Mouse (Mus musculus): ENCODE measurements around the gene Adrb1.

The Adrb1 gene

GRCm38 (mm10) chr19:56721387-56722211, at the start of gene Adrb1:
TSS of gene Adrb1 (plus strand) at chr19:56722199.
- no peak for DNase-seq (ENCODE audit: extremely low read depth, insufficient read length, low spot score)

- DNase-seq (ENCODE audit: extremely low read depth, insufficient read length, low spot score): no peak
These were observed 46.3 kb upstream of the Adrb1 start for GRCm38 (mm10) chr19:56675690-56676089.

DNA sequence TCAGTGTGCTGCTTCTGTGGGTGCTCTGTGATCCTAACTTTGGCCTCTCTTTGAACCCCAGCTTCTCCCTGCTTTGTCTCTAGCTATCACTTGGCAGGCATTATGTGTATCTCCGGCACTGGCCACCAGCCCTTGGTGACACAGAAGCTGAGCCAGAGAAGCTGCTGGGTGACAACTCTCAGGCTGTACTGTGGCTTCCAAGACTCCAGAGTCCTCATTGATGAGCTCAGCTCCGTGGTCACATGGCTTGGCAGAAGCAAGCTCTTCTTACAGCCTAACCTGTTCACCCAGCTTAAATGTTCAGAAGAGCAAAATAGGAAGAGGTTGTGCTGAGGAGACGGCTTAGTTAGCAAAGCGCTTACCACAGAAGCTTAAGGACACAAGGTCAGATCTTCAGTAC, 45.5 kb upstream of the Adrb1 start:
- peak; percentile 39 for DNase-seq (ENCODE audit: extremely low read depth, insufficient read length, low spot score)

DNA sequence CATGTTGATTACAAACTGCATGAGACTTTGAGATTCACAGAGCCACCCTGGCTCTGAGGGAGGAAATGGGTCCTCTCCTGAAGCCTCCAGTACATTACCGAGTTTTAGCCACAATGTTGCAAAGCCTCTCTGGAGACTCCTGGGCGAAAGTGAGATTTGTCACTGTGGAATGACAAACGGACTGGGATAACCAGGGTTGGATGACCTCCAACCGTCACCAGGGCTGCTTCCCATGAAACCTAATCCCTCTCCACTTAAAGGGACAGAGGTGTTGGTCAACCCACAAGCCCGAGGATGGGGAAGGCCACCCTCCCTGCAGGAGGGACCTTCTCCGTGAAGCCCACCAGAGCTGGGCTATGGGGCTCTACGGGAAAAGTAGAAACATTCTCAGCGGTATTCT, 44.4 kb upstream of the Adrb1 start:
- peak; percentile 56 for DNase-seq (ENCODE audit: extremely low read depth, insufficient read length, low spot score)

GRCm38 (mm10) chr19:56678516-56678915, 43.5 kb upstream of the Adrb1 start:
- no peak for DNase-seq (ENCODE audit: extremely low read depth, insufficient read length, low spot score)

- DNase-seq (ENCODE audit: extremely low read depth, insufficient read length, low spot score): no peak
These were observed 42.6 kb upstream of the Adrb1 start for GRCm38 (mm10) chr19:56679213-56679965.

GRCm38 (mm10) chr19:56679992-56680391, 42.0 kb upstream of the Adrb1 start:
- no peak for DNase-seq (ENCODE audit: extremely low read depth, insufficient read length, low spot score)

DNA sequence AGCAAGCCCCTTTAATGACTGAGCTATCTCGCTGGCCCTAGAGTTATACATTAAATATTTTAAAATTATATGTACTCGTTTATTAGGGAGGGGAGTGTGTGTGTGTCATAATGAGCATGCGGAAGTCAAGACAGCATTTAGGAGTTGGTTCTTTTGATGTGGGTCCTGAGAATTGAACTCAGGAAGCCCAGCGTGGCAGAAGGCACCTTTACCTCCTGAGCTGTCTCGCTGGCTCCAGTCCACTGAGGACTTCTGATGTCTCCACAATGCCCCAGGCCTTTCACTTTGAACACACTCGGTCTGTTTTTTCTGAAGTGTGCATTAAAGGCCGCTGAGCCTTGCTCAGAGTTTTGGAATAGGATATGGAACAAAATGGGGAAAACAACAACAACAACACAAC, 39.7 kb upstream of the Adrb1 start:
- DNase-seq (ENCODE audit: extremely low read depth, insufficient read length, low spot score): no peak

DNA sequence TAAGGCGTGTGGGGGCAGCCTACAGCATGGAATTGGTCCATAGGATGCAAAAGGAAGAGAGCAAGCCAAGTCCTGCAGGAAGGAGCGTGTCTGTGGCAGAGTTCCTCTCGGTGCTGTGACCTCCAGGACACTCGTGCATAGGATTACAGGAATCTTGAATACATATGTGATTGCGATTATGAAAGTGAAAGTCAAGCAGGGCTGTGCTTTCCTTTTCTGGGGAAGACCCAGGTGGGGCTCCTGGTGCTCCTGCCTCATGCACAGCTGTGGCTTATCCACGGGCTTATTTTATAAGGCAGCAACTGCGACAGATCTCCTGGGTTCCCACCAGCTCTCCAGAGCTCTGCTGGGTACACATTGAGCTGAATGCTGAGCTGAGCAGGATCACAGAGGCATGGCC, 39.2 kb upstream of the Adrb1 start:
- no peak for DNase-seq (ENCODE audit: extremely low read depth, insufficient read length, low spot score)

GRCm38 (mm10) chr19:56685515-56685914, 36.5 kb upstream of the Adrb1 start:
- no peak for DNase-seq (ENCODE audit: extremely low read depth, insufficient read length, low spot score)

- no peak for DNase-seq (ENCODE audit: extremely low read depth, insufficient read length, low spot score)
These were observed 35.8 kb upstream of the Adrb1 start for GRCm38 (mm10) chr19:56686218-56686617.

- DNase-seq (ENCODE audit: extremely low read depth, insufficient read length, low spot score): no peak
These were observed 34.9 kb upstream of the Adrb1 start for GRCm38 (mm10) chr19:56687026-56687635.

DNA sequence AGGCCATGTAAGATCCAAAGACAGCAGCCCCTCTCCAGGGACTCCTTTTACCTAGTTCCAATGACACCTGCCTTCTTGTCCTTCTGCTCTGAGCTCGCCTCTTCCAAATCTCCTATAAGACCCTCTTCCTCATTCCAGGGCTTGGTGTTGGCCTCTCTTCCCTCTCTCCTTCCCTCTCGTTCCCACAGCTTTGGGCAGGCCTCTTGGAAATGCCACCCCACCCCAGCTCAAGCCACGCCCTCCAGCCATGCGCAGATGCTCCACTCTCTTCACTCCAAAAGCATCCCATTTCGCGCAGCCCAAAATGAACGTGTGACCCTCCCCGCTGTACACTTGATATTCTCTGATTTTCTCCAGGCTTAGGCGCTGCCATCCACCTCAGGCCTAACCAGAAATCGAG, 34.3 kb upstream of the Adrb1 start:
- no peak for DNase-seq (ENCODE audit: extremely low read depth, insufficient read length, low spot score)

GRCm38 (mm10) chr19:56688661-56689335, 33.2 kb upstream of the Adrb1 start:
- DNase-seq (ENCODE audit: extremely low read depth, insufficient read length, low spot score): peak; percentile 55

- DNase-seq (ENCODE audit: extremely low read depth, insufficient read length, low spot score): no peak
These were observed 32.5 kb upstream of the Adrb1 start for GRCm38 (mm10) chr19:56689493-56689892.

DNA sequence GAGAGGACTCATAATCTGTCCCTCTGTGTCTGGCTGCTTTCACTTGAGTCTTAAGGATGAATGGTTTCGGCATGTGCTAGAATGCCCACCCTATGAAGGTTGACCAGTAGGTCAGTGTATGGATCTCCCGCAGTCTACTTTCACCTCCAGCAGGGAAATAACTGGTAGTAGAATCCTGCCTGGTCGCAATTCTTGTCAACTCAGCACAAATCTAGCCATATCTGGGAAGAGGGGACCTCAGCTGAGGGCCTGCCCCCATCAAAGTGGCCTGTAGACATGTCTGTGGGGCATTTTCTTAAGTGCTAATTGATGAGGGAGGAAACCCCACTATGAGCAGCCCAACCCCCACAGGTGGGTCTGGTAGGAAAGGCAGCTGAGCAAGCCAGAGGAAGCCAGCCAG, 30.9 kb upstream of the Adrb1 start:
- no peak for DNase-seq (ENCODE audit: extremely low read depth, insufficient read length, low spot score)

- DNase-seq (ENCODE audit: extremely low read depth, insufficient read length, low spot score): no peak
These were observed 29.5 kb upstream of the Adrb1 start for GRCm38 (mm10) chr19:56692451-56692850.

GRCm38 (mm10) chr19:56697370-56698144, 24.4 kb upstream of the Adrb1 start:
- DNase-seq (ENCODE audit: extremely low read depth, insufficient read length, low spot score): no peak

- peak; percentile 67 for DNase-seq (ENCODE audit: extremely low read depth, insufficient read length, low spot score)
These were observed 21.2 kb upstream of the Adrb1 start for GRCm38 (mm10) chr19:56700848-56701247.

GRCm38 (mm10) chr19:56701404-56702033, 20.5 kb upstream of the Adrb1 start:
- no peak for DNase-seq (ENCODE audit: extremely low read depth, insufficient read length, low spot score)

Measured in 3134 (cell line).